Mouse (Mus musculus): ENCODE measurements around the gene Slbp. TPM values are rescaled to one million over a fixed set of nuclear protein-coding genes. Genes with fewer than 3 reads are reported as not detected.
A peak's percentile ranks its signal among the peaks of the same experiment; 100 is the strongest.

The Slbp gene
- total and polyA plus RNA-seq, 2 experiments, result 5.6 to 20.7 TPM

GRCm38 (mm10) chr5:33697534-33697933 lies 45.2 kb upstream of the Slbp start:
- H3K79me2 ChIP-seq (ENCODE audit: control insufficient read depth, insufficient read depth, low read length), result no peaks in the 10 kb centered on the region
- H3K36me3 ChIP-seq (ENCODE audit: control insufficient read depth, insufficient read depth, low read length), result no peaks in the 10 kb centered on the region
- H3K4me1 ChIP-seq (ENCODE audit: control insufficient read depth, insufficient read depth, low read length), result no peaks in the 10 kb centered on the region; the same call in 1 of the 2 replicates
- DNase-seq (ENCODE audit: extremely low read depth, low read depth, low spot score), result no peak
- H3K27me3 ChIP-seq (ENCODE audit: control insufficient read depth, insufficient read depth, low read length), result no peaks in the 10 kb centered on the region
- no peak overlapping the region for H3K4me3 ChIP-seq (ENCODE audit: insufficient read depth, low read depth, low read length)
- WGBS, result 89% methylated on average over 1 of the region's 1 CpGs
- H3K27ac ChIP-seq (replicated peaks; ENCODE audit: insufficient read depth, low read depth, low read length), result no peak overlapping the region
- TF ChIP-seq CTCF (IDR thresholded peaks at IDR 0.05; ENCODE audit: low read depth, low read length) (no peak), POLR2A (IDR thresholded peaks at IDR 0.05; ENCODE audit: extremely low read depth, insufficient read depth, low read length) (no peak)
- no peak overlapping the region for H3K9ac ChIP-seq (ENCODE audit: low read depth, low read length)

- TF ChIP-seq CTCF (IDR thresholded peaks at IDR 0.05; ENCODE audit: low read depth, low read length), result no peak
- TF ChIP-seq POLR2A (IDR thresholded peaks at IDR 0.05; ENCODE audit: extremely low read depth, insufficient read depth, low read length), result no peak
- DNase-seq (ENCODE audit: extremely low read depth, low read depth, low spot score), result no peak
- H3K4me3 ChIP-seq (ENCODE audit: insufficient read depth, low read depth, low read length), result no peak overlapping the region
- H3K36me3 ChIP-seq (ENCODE audit: control insufficient read depth, insufficient read depth, low read length), result no peaks in the 10 kb centered on the region
- no peaks in the 10 kb centered on the region; the same call in 1 of the 2 replicates for H3K4me1 ChIP-seq (ENCODE audit: control insufficient read depth, insufficient read depth, low read length)
- no peaks in the 10 kb centered on the region for H3K27me3 ChIP-seq (ENCODE audit: control insufficient read depth, insufficient read depth, low read length)
- H3K9ac ChIP-seq (ENCODE audit: low read depth, low read length), result no peak overlapping the region
- H3K79me2 ChIP-seq (ENCODE audit: control insufficient read depth, insufficient read depth, low read length), result no peaks in the 10 kb centered on the region
- WGBS, result 93% methylated on average over 5 of the region's 5 CpGs
- H3K27ac ChIP-seq (replicated peaks; ENCODE audit: insufficient read depth, low read depth, low read length), result no peak overlapping the region
These were observed 44.1 kb upstream of the Slbp start for GRCm38 (mm10) chr5:33696430-33696829.

- Histone ChIP-seq H3K27ac (replicated peaks; ENCODE audit: insufficient read depth, low read depth, low read length) (no peak overlapping the region), H3K4me1 (ENCODE audit: control insufficient read depth, insufficient read depth, low read length) (no peaks in the 10 kb centered on the region; the same call in 1 of the 2 replicates), H3K4me3 (ENCODE audit: insufficient read depth, low read depth, low read length) (peak overlapping the region; percentile 50; the same call in 1 of the 2 replicates), H3K79me2 (ENCODE audit: control insufficient read depth, insufficient read depth, low read length) (no peaks in the 10 kb centered on the region), H3K9ac (ENCODE audit: low read depth, low read length) (no peak overlapping the region; the same call in 1 of the 2 replicates), H3K36me3 (ENCODE audit: control insufficient read depth, insufficient read depth, low read length) (no peaks in the 10 kb centered on the region), H3K27me3 (ENCODE audit: control insufficient read depth, insufficient read depth, low read length) (no peaks in the 10 kb centered on the region)
- TF ChIP-seq CTCF (IDR thresholded peaks at IDR 0.05; ENCODE audit: low read depth, low read length), result no peak
- no peak for TF ChIP-seq POLR2A (IDR thresholded peaks at IDR 0.05; ENCODE audit: extremely low read depth, insufficient read depth, low read length)
- WGBS, result 30% methylated on average over 24 of the region's 24 CpGs
- DNase-seq (ENCODE audit: extremely low read depth, low read depth, low spot score), result no peak
These were observed 43.3 kb upstream of the Slbp start for GRCm38 (mm10) chr5:33695718-33696121.

- no peaks in the 10 kb centered on the region for H3K36me3 ChIP-seq (ENCODE audit: control insufficient read depth, insufficient read depth, low read length)
- H3K4me3 ChIP-seq (ENCODE audit: insufficient read depth, low read depth, low read length), result peak overlapping the region; percentile 50
- no peaks in the 10 kb centered on the region for H3K79me2 ChIP-seq (ENCODE audit: control insufficient read depth, insufficient read depth, low read length)
- no peaks in the 10 kb centered on the region for H3K27me3 ChIP-seq (ENCODE audit: control insufficient read depth, insufficient read depth, low read length)
- no peak for TF ChIP-seq POLR2A (IDR thresholded peaks at IDR 0.05; ENCODE audit: extremely low read depth, insufficient read depth, low read length)
- TF ChIP-seq CTCF (IDR thresholded peaks at IDR 0.05; ENCODE audit: low read depth, low read length), result no peak
- WGBS, result 2% methylated on average over 68 of the region's 71 CpGs
- no peak for DNase-seq (ENCODE audit: extremely low read depth, low read depth, low spot score)
- no peaks in the 10 kb centered on the region; the same call in 1 of the 2 replicates for H3K4me1 ChIP-seq (ENCODE audit: control insufficient read depth, insufficient read depth, low read length)
- H3K27ac ChIP-seq (replicated peaks; ENCODE audit: insufficient read depth, low read depth, low read length), result no peak overlapping the region
- peak overlapping the region; percentile 77 for H3K9ac ChIP-seq (ENCODE audit: low read depth, low read length)
These were observed 42.7 kb upstream of the Slbp start for GRCm38 (mm10) chr5:33694848-33695717.

GRCm38 (mm10) chr5:33694461-33694847 lies 42.1 kb upstream of the Slbp start:
- Histone ChIP-seq H3K9ac (ENCODE audit: low read depth, low read length) (no peak overlapping the region), H3K79me2 (ENCODE audit: control insufficient read depth, insufficient read depth, low read length) (no peaks in the 10 kb centered on the region), H3K36me3 (ENCODE audit: control insufficient read depth, insufficient read depth, low read length) (no peaks in the 10 kb centered on the region), H3K27me3 (ENCODE audit: control insufficient read depth, insufficient read depth, low read length) (no peaks in the 10 kb centered on the region), H3K27ac (replicated peaks; ENCODE audit: insufficient read depth, low read depth, low read length) (no peak overlapping the region), H3K4me1 (ENCODE audit: control insufficient read depth, insufficient read depth, low read length) (no peaks in the 10 kb centered on the region; the same call in 1 of the 2 replicates), H3K4me3 (ENCODE audit: insufficient read depth, low read depth, low read length) (no peak overlapping the region)
- no peak for TF ChIP-seq POLR2A (IDR thresholded peaks at IDR 0.05; ENCODE audit: extremely low read depth, insufficient read depth, low read length)
- TF ChIP-seq CTCF (IDR thresholded peaks at IDR 0.05; ENCODE audit: low read depth, low read length), result no peak
- 80% methylated on average over 9 of the region's 9 CpGs for WGBS
- DNase-seq (ENCODE audit: extremely low read depth, low read depth, low spot score), result no peak

GRCm38 (mm10) chr5:33692393-33692792 lies 40.0 kb upstream of the Slbp start:
- WGBS, result 77% methylated on average over 24 of the region's 24 CpGs
- no peak overlapping the region for H3K9ac ChIP-seq (ENCODE audit: low read depth, low read length)
- no peaks in the 10 kb centered on the region for H3K27me3 ChIP-seq (ENCODE audit: control insufficient read depth, insufficient read depth, low read length)
- H3K27ac ChIP-seq (replicated peaks; ENCODE audit: insufficient read depth, low read depth, low read length), result no peak overlapping the region
- H3K4me1 ChIP-seq (ENCODE audit: control insufficient read depth, insufficient read depth, low read length), result no peaks in the 10 kb centered on the region; the same call in 1 of the 2 replicates
- DNase-seq (ENCODE audit: extremely low read depth, low read depth, low spot score), result no peak
- H3K4me3 ChIP-seq (ENCODE audit: insufficient read depth, low read depth, low read length), result no peak overlapping the region
- no peaks in the 10 kb centered on the region for H3K79me2 ChIP-seq (ENCODE audit: control insufficient read depth, insufficient read depth, low read length)
- TF ChIP-seq CTCF (IDR thresholded peaks at IDR 0.05; ENCODE audit: low read depth, low read length), result no peak
- no peak for TF ChIP-seq POLR2A (IDR thresholded peaks at IDR 0.05; ENCODE audit: extremely low read depth, insufficient read depth, low read length)
- no peaks in the 10 kb centered on the region for H3K36me3 ChIP-seq (ENCODE audit: control insufficient read depth, insufficient read depth, low read length)

All from liver, adult 2 months (tissue).